Mouse (Mus musculus) common myeloid progenitor, adult 5-6 weeks (primary cell): Measurements from ENCODE around the gene Ntn1. TPM values are rescaled to one million over a fixed set of nuclear protein-coding genes. Genes with fewer than 3 reads are reported as not detected.

Source experiments
- total RNA-seq: library from RNA; stranded (forward); fragments of 200-1000, 187-1606 nt; gene quantifications from 2 replicates; pipeline ENCODE4 v1.2.3, GENCODE M21; 2017

Ntn1 gene
- total RNA-seq, 1 experiment from 2014 or later, result not detected

Other genes with a start within 250 kb of the Ntn1 start
- gene Pik3r5, start 31.3 kb upstream of the Ntn1 start, total RNA-seq, result 3.3 and 3.6 TPM in 2 replicates
- gene Pik3r6, start 102.2 kb upstream of the Ntn1 start, total RNA-seq, result 0.53 and 2.6 TPM in 2 replicates
- gene Mfsd6l, start 155.4 kb upstream of the Ntn1 start, total RNA-seq, result 0.53 TPM in 1 of 2 replicates, not detected in the other
- gene Ccdc42, start 186.2 kb upstream of the Ntn1 start, total RNA-seq, result not detected in 2 replicates